Mouse (Mus musculus) granulocyte monocyte progenitor cell, adult 5-6 weeks (primary cell): ENCODE measurements around the gene Anapc2. TPM values are rescaled to one million over a fixed set of nuclear protein-coding genes. Genes with fewer than 3 reads are reported as not detected.

ENCODE experiments used
- ATAC-seq: replicated peaks from 2 replicates; pipeline ENCODE4 v1.8.0; 2016; ENCODE audit warnings: mild to moderate bottlenecking, moderate TSS enrichment, inconsistent platforms; ENCODE audit not compliant: poor library complexity, severe bottlenecking
- total RNA-seq, 2 experiments: library from RNA; stranded (forward) in 1 of 2; stranded (reverse) in 1 of 2; fragments of 200-712, 200-1000 nt in 1 of 2; fragments of >200 nt in 1 of 2; fragmentation: Nextera tagmentation in 1 of 2; gene quantifications; 2 replicates each; pipeline ENCODE4 v1.2.3; 2014 to 2017

Gene Anapc2
- total RNA-seq, 2 experiments from 2014 or later, result 17.8 to 46.0 TPM

DNA sequence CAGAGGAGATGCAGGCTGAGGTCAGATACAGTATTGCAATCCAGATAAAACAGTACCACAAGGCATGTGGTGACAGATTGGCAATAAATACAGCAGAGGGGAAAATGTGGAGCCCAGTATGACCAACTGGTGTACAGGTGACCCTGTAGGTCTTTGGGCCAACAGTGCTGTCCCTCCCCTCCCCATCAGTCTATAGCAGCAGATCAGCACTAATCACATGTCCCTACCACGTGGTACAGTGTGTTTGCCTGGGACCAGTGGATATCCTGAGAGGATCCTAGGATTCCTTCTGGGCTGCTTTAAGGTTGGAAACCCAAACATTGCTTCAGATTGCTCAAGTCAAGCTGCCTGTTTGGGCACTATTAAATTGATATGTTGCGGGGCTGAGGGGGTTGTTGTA, 61.3 kb downstream of the Anapc2 start:
- ATAC-seq, result no peak

Other genes starting within 250 kb of the Anapc2 start
Only the 30 nearest of the 34 such genes appear.
- not detected in 2 replicates for gene Entpd8, start 192.2 kb upstream of the Anapc2 start, total RNA-seq (2014; fragmentation: Nextera tagmentation)
- not detected in 2 replicates for gene Entpd8, start 192.2 kb upstream of the Anapc2 start, total RNA-seq (2017)
- gene Noxa1, start 177.3 kb upstream of the Anapc2 start, total RNA-seq (2014; fragmentation: Nextera tagmentation), result 1.3 TPM in 1 of 2 replicates, not detected in the other
- gene Noxa1, start 177.3 kb upstream of the Anapc2 start, total RNA-seq (2017), result not detected in 2 replicates
- 0.62 TPM in 1 of 2 replicates, not detected in the other for gene Nrarp, start 91.7 kb upstream of the Anapc2 start, total RNA-seq (2014; fragmentation: Nextera tagmentation)
- gene Nrarp, start 91.7 kb upstream of the Anapc2 start, total RNA-seq (2017), result 0.39 and 0.72 TPM in 2 replicates
- 14.6 and 20.2 TPM in 2 replicates for gene Tor4a, start 75.6 kb upstream of the Anapc2 start, total RNA-seq (2014; fragmentation: Nextera tagmentation)
- gene Tor4a, start 75.6 kb upstream of the Anapc2 start, total RNA-seq (2017), result 14.7 and 16.4 TPM in 2 replicates
- 58.5 and 79.5 TPM in 2 replicates for gene Nelfb, start 61.0 kb upstream of the Anapc2 start, total RNA-seq (2014; fragmentation: Nextera tagmentation)
- 33.7 and 81.1 TPM in 2 replicates for gene Nelfb, start 61.0 kb upstream of the Anapc2 start, total RNA-seq (2017)
- not detected in 2 replicates for gene Stpg3, start 57.8 kb upstream of the Anapc2 start, total RNA-seq (2014; fragmentation: Nextera tagmentation)
- not detected in 2 replicates for gene Stpg3, start 57.8 kb upstream of the Anapc2 start, total RNA-seq (2017)
- gene Fam166a, start 53.7 kb upstream of the Anapc2 start, total RNA-seq (2014; fragmentation: Nextera tagmentation), result not detected in 2 replicates
- not detected in 2 replicates for gene Fam166a, start 53.7 kb upstream of the Anapc2 start, total RNA-seq (2017)
- gene Tubb4b, start 47.8 kb upstream of the Anapc2 start, total RNA-seq (2014; fragmentation: Nextera tagmentation), result 180 and 327 TPM in 2 replicates
- 560 and 623 TPM in 2 replicates for gene Tubb4b, start 47.8 kb upstream of the Anapc2 start, total RNA-seq (2017)
- gene Slc34a3, start 38.1 kb upstream of the Anapc2 start, total RNA-seq (2014; fragmentation: Nextera tagmentation), result not detected in 2 replicates
- not detected in 2 replicates for gene Slc34a3, start 38.1 kb upstream of the Anapc2 start, total RNA-seq (2017)
- not detected in 2 replicates for gene Rnf224, start 35.7 kb upstream of the Anapc2 start, total RNA-seq (2014; fragmentation: Nextera tagmentation)
- not detected in 2 replicates for gene Rnf224, start 35.7 kb upstream of the Anapc2 start, total RNA-seq (2017)
- gene Rnf208, start 30.2 kb upstream of the Anapc2 start, total RNA-seq (2014; fragmentation: Nextera tagmentation), result 0.58 TPM in 1 of 2 replicates, not detected in the other
- not detected in 2 replicates for gene Rnf208, start 30.2 kb upstream of the Anapc2 start, total RNA-seq (2017)
- not detected in 2 replicates for gene Cysrt1, start 30.0 kb upstream of the Anapc2 start, total RNA-seq (2014; fragmentation: Nextera tagmentation)
- gene Cysrt1, start 30.0 kb upstream of the Anapc2 start, total RNA-seq (2017), result not detected in 2 replicates
- gene AL732309.1, start 25.6 kb upstream of the Anapc2 start, total RNA-seq (2014; fragmentation: Nextera tagmentation), result 5.2 and 16.1 TPM in 2 replicates
- gene AL732309.1, start 25.6 kb upstream of the Anapc2 start, total RNA-seq (2017), result 5.6 and 7.4 TPM in 2 replicates
- 6.7 and 17.4 TPM in 2 replicates for gene Tmem203, start 17.0 kb upstream of the Anapc2 start, total RNA-seq (2014; fragmentation: Nextera tagmentation)
- 6.1 and 11.2 TPM in 2 replicates for gene Tmem203, start 17.0 kb upstream of the Anapc2 start, total RNA-seq (2017)
- gene Tprn, start 9.9 kb upstream of the Anapc2 start, total RNA-seq (2014; fragmentation: Nextera tagmentation), result 15.0 and 17.2 TPM in 2 replicates
- gene Tprn, start 9.9 kb upstream of the Anapc2 start, total RNA-seq (2017), result 7.1 and 8.7 TPM in 2 replicates
- 120 TPM in 2 replicates for gene Ssna1, start within 50 bp of the Anapc2 start, total RNA-seq (2014; fragmentation: Nextera tagmentation)
- 52.7 and 84.1 TPM in 2 replicates for gene Ssna1, start within 50 bp of the Anapc2 start, total RNA-seq (2017)
- not detected in 2 replicates for gene Tmem210, start 15.7 kb downstream of the Anapc2 start, total RNA-seq (2014; fragmentation: Nextera tagmentation)
- gene Tmem210, start 15.7 kb downstream of the Anapc2 start, total RNA-seq (2017), result not detected in 2 replicates
- gene Lrrc26, start 17.4 kb downstream of the Anapc2 start, total RNA-seq (2014; fragmentation: Nextera tagmentation), result not detected in 2 replicates
- gene Lrrc26, start 17.4 kb downstream of the Anapc2 start, total RNA-seq (2017), result not detected in 2 replicates
- not detected in 2 replicates for gene Grin1, start 46.7 kb downstream of the Anapc2 start, total RNA-seq (2014; fragmentation: Nextera tagmentation)
- gene Grin1, start 46.7 kb downstream of the Anapc2 start, total RNA-seq (2017), result not detected in 2 replicates
- gene Man1b1, start 59.9 kb downstream of the Anapc2 start, total RNA-seq (2014; fragmentation: Nextera tagmentation), result 36.5 and 37.2 TPM in 2 replicates
- gene Man1b1, start 59.9 kb downstream of the Anapc2 start, total RNA-seq (2017), result 34.1 and 38.6 TPM in 2 replicates
- 15.2 and 34.8 TPM in 2 replicates for gene Dpp7, start 83.9 kb downstream of the Anapc2 start, total RNA-seq (2014; fragmentation: Nextera tagmentation)
- gene Dpp7, start 83.9 kb downstream of the Anapc2 start, total RNA-seq (2017), result 11.9 and 16.9 TPM in 2 replicates
- 55.6 and 58.1 TPM in 2 replicates for gene Uap1l1, start 93.2 kb downstream of the Anapc2 start, total RNA-seq (2014; fragmentation: Nextera tagmentation)
- 13.8 and 18.4 TPM in 2 replicates for gene Uap1l1, start 93.2 kb downstream of the Anapc2 start, total RNA-seq (2017)
- 4.5 and 17.1 TPM in 2 replicates for gene Sapcd2, start 99.8 kb downstream of the Anapc2 start, total RNA-seq (2014; fragmentation: Nextera tagmentation)
- gene Sapcd2, start 99.8 kb downstream of the Anapc2 start, total RNA-seq (2017), result 7.8 and 17.3 TPM in 2 replicates
- not detected in 2 replicates for gene Entpd2, start 123.4 kb downstream of the Anapc2 start, total RNA-seq (2014; fragmentation: Nextera tagmentation)
- gene Entpd2, start 123.4 kb downstream of the Anapc2 start, total RNA-seq (2017), result not detected in 2 replicates
- not detected in 2 replicates for gene Npdc1, start 126.9 kb downstream of the Anapc2 start, total RNA-seq (2014; fragmentation: Nextera tagmentation)
- gene Npdc1, start 126.9 kb downstream of the Anapc2 start, total RNA-seq (2017), result not detected in 2 replicates
- gene Fut7, start 150.8 kb downstream of the Anapc2 start, total RNA-seq (2014; fragmentation: Nextera tagmentation), result 34.5 and 38.8 TPM in 2 replicates
- 24.8 and 27.3 TPM in 2 replicates for gene Fut7, start 150.8 kb downstream of the Anapc2 start, total RNA-seq (2017)
- gene Abca2, start 156.2 kb downstream of the Anapc2 start, total RNA-seq (2014; fragmentation: Nextera tagmentation), result 54.8 and 56.4 TPM in 2 replicates
- gene Abca2, start 156.2 kb downstream of the Anapc2 start, total RNA-seq (2017), result 21.0 and 23.1 TPM in 2 replicates
- not detected in 2 replicates for gene Clic3, start 184.4 kb downstream of the Anapc2 start, total RNA-seq (2014; fragmentation: Nextera tagmentation)
- 1.4 TPM in 1 of 2 replicates, not detected in the other for gene Clic3, start 184.4 kb downstream of the Anapc2 start, total RNA-seq (2017)
- 29.1 and 39.4 TPM in 2 replicates for gene Paxx, start 188.6 kb downstream of the Anapc2 start, total RNA-seq (2014; fragmentation: Nextera tagmentation)
- gene Paxx, start 188.6 kb downstream of the Anapc2 start, total RNA-seq (2017), result 20.2 and 32.5 TPM in 2 replicates
- 3.5 and 4.2 TPM in 2 replicates for gene Ptgds, start 197.6 kb downstream of the Anapc2 start, total RNA-seq (2014; fragmentation: Nextera tagmentation)
- gene Ptgds, start 197.6 kb downstream of the Anapc2 start, total RNA-seq (2017), result 0.93 TPM in 1 of 2 replicates, not detected in the other